Mouse (Mus musculus) testis, adult 2 months (tissue): ENCODE measurements around the gene Frmd4a. TPM values are rescaled to one million over a fixed set of nuclear protein-coding genes. Genes with fewer than 3 reads are reported as not detected.

Experiments used
- H3K27ac ChIP-seq: fragments of 200-500 bp; 2 replicates; pipeline ENCODE4 v1.5.1; 2012; ENCODE audit warnings: low read depth, low read length; ENCODE audit not compliant: control insufficient read depth, insufficient read depth
- H3K27me3 ChIP-seq: fragments of 200-500 bp; 2 replicates; pipeline ENCODE4 v1.6.1; 2012; ENCODE audit warnings: mild to moderate bottlenecking, low read length, moderate library complexity; ENCODE audit not compliant: control insufficient read depth, insufficient read depth
- H3K36me3 ChIP-seq: fragments of 200-500 bp; 2 replicates; pipeline ENCODE4 v1.6.1; 2012; ENCODE audit warnings: mild to moderate bottlenecking, low read length; ENCODE audit not compliant: control insufficient read depth, insufficient read depth
- H3K4me1 ChIP-seq: fragments of 200-500 bp; 2 replicates; pipeline ENCODE4 v1.6.1; 2012; ENCODE audit warnings: low read length; ENCODE audit not compliant: control insufficient read depth, insufficient read depth
- H3K4me3 ChIP-seq: fragments of 200-500 bp; 2 replicates; pipeline ENCODE4 v1.5.1; 2012; ENCODE audit warnings: low read depth, mild to moderate bottlenecking, low read length, moderate library complexity, mixed read lengths; ENCODE audit not compliant: control insufficient read depth
- CTCF ChIP-seq: fragments of 200-500 bp; IDR thresholded peaks from 2 replicates; pipeline ENCODE4 v1.5.1; 2012; ENCODE audit warnings: low read depth, mild to moderate bottlenecking, inconsistent platforms, low read length, moderate library complexity; ENCODE audit not compliant: control insufficient read depth, insufficient read depth, insufficient replicate concordance
- POLR2A ChIP-seq: fragments of 200-500 bp; IDR thresholded peaks from 2 replicates; pipeline ENCODE4 v1.6.1; 2012; ENCODE audit warnings: low read depth, mild to moderate bottlenecking, inconsistent platforms, low read length, moderate library complexity; ENCODE audit not compliant: control insufficient read depth
- polyA plus RNA-seq: library from polyadenylated mRNA; depleted of rRNA; stranded (reverse); fragments of >200 nt; gene quantifications from 2 replicates; pipeline ENCODE4 v1.2.3, GENCODE M21; 2012

Gene Frmd4a
- polyA plus RNA-seq, 1 experiment: 6.1 TPM

DNA sequence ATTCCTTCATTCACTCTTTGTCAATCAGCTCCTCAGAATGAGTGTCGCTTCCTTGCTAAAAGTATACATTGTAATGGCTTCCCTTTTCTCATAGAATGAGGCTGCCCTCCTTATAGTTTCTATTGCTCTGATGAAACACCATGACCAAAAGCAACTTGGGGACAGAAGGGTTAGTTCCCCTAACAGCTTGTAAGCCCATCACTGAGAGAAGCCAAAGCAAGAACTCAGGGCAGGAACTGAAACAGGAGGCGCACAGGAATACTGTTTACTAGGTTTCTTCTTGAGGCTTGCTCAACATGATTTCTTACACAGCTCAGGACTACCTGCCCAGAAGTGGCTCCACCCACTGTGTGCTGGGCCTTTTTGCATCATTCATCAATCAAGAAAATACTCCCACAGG lies 273.0 kb downstream of the Frmd4a start:
- H3K4me1 ChIP-seq: no peaks in the 10 kb centered on the region
- H3K27ac ChIP-seq: no peak overlapping the region
- no peak for TF ChIP-seq POLR2A
- TF ChIP-seq CTCF: no peak
- H3K4me3 ChIP-seq: no peak overlapping the region
- H3K36me3 ChIP-seq: no peaks in the 10 kb centered on the region
- no peaks in the 10 kb centered on the region for H3K27me3 ChIP-seq

DNA sequence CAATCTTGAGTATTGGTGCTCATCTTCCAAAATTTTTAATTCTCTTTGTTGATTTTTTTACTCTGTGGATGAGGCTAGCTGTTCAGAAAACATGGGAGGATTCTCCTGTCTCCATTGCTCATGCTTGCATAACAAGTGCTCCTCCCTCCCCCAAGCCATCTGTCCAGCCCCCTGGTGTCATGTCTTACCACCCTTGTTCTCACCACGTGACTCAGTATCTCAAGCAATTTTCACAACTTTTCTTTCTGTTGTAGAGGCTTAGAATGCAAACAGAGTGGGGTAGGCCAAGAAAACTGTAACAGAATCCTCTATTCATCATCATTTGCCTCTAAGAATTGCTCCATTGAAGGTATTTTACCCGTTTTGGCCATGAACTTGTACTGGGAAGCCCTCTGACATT lies 273.6 kb downstream of the Frmd4a start:
- no peak overlapping the region for H3K4me3 ChIP-seq
- no peaks in the 10 kb centered on the region for H3K36me3 ChIP-seq
- TF ChIP-seq CTCF: no peak
- no peak for TF ChIP-seq POLR2A

DNA sequence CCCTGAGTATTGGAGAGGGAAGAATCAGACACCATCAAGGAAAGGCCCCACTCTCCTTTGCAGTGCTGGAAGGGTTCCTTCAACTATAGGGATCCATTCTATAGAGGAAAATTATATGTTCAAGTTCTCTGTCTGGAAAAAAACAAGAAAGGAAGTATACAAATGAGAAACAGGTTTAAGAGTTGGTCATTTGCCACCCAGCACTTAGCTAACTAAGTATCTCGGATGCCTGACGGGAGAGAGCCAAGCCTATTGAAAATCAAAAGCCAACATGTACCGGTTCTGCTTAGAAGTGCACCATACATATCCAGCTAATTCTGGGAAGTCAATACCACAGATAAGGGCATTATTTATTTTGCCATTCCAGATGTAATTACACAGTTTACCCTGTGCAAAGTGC lies 274.2 kb downstream of the Frmd4a start:
- H3K4me3 ChIP-seq: no peak overlapping the region
- H3K27ac ChIP-seq: no peak overlapping the region
- no peaks in the 10 kb centered on the region for H3K36me3 ChIP-seq
- H3K27me3 ChIP-seq: no peaks in the 10 kb centered on the region
- no peaks in the 10 kb centered on the region for H3K4me1 ChIP-seq
- no peak for TF ChIP-seq POLR2A
- TF ChIP-seq CTCF: no peak

More for the DNA sequence above, 273.6 kb downstream of the Frmd4a start:
- Histone ChIP-seq H3K27ac (no peak overlapping the region), H3K4me1 (no peaks in the 10 kb centered on the region), H3K27me3 (no peaks in the 10 kb centered on the region)

DNA sequence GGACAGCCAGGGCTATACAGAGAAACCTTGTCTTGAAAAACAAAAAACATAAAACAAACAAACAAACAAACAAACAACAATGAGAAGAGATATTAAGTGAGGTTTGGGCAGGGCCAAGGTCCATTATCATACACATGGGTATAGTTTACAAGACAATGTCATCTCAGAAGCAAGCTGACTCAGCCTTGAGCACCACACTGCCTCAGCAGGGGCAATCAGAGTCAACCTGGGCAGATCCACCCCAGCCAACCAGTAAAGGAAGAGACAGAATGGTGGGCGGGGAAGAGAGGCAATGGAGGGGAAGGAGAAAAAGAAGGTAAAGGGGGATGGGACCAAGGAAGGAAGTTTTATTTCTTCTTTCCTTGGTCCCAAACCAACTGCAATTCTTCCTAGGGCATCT lies 276.2 kb downstream of the Frmd4a start:
- no peaks in the 10 kb centered on the region for H3K36me3 ChIP-seq
- TF ChIP-seq POLR2A (no peak), CTCF (no peak)
- no peak overlapping the region for H3K27ac ChIP-seq
- H3K27me3 ChIP-seq: no peaks in the 10 kb centered on the region
- H3K4me3 ChIP-seq: no peak overlapping the region
- no peaks in the 10 kb centered on the region for H3K4me1 ChIP-seq

DNA sequence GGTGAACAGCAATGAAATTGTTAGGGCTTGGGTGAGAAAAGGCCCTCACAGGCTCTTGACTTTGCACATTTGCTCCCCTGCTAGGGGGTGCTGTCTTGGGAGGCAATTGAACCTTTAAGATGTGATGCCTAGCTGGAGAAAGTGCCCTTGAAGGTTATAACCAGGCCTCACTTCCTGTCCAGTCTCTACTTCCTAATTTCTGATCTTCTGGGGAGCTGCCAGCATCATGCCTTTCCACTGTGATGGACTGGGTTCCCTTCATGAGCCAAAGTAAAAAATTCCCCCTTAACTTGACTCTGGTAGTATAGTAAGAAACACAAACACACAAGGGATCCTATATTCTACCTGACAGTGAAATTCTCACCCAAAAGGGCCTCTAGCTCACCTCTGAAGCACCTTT lies 278.1 kb downstream of the Frmd4a start:
- Histone ChIP-seq H3K4me1 (peaks cover 2% of the 10 kb centered on the region; the same call in 1 of the 2 replicates), H3K27ac (no peak overlapping the region)

DNA sequence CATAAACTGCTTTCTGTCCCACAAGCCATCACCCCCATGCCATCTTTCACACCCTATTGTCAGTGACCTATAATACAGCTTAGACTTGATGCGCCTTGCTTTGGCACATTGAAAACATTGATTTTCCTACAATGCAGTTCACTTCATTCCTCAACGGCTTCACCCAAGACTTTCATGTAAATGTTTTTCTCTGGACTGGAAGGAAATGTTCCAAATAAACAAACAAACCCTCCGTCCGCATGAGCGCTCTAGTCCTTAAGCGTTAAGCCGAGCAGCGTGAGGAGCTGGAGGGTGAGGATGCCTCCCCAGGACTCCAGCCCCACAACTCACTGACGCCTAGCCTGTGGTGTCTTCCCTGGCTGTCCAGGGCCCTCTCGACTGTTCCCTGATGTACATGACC lies 279.4 kb downstream of the Frmd4a start:
- no peak overlapping the region for H3K27ac ChIP-seq
- peaks cover 2% of the 10 kb centered on the region; the same call in 1 of the 2 replicates for H3K4me1 ChIP-seq
- no peak for TF ChIP-seq CTCF
- H3K27me3 ChIP-seq: no peaks in the 10 kb centered on the region
- no peaks in the 10 kb centered on the region for H3K36me3 ChIP-seq
- H3K4me3 ChIP-seq: no peak overlapping the region

More for the DNA sequence above, 278.1 kb downstream of the Frmd4a start:
- Histone ChIP-seq H3K4me3 (no peak overlapping the region), H3K36me3 (no peaks in the 10 kb centered on the region), H3K27me3 (no peaks in the 10 kb centered on the region)
- TF ChIP-seq POLR2A (no peak), CTCF (no peak)

DNA sequence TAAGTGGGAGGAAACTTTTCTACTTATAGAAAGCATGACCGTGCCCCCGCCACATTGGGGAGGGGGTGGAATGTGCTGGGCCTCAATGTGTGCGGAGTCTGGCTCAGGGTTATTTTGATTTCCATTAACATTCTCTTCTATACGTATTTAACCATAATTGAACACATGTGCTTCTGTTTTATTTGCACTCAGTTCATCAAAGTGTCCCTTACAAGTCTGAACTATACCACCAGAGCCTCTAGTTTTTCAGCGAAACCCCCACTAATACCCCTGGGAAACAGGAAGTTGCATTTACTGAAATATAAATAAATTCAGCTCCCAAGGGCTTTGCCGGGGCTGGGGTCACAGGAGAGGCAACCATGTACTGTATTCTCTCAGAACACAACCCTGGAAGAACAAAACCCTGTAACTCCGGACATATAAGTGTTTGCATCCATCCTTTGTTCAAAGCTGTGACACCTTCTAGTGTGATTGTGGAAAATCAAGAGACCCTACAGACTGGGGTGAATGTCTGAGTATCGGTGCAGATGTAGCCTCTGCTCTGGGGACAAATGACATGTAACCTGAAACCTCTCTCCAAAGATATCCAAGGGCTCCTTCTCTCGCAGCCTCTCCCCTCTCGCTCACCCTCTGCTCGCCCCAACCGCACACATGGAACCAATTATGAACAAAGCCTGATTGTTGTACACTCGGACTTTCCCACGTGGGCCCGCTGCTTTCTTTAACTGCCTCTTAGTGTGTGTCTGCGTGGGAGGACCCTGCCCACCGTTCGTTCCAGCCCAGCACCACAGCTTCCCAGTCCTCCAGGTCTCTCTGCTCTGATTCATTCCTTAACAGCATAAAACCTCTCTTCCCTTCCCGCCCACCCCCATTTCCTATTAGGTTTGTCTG lies 281.1 kb downstream of the Frmd4a start:
- no peak for TF ChIP-seq CTCF
- no peak for TF ChIP-seq POLR2A
- H3K4me3 ChIP-seq: no peak overlapping the region
- H3K4me1 ChIP-seq: peaks cover 2% of the 10 kb centered on the region; the same call in 1 of the 2 replicates
- no peaks in the 10 kb centered on the region for H3K27me3 ChIP-seq
- no peak overlapping the region for H3K27ac ChIP-seq
- H3K36me3 ChIP-seq: no peaks in the 10 kb centered on the region
